Mouse (Mus musculus) liver, embryonic 16.5 days (tissue): ENCODE results near the gene Hgd. TPM values are rescaled to one million over a fixed set of nuclear protein-coding genes. Genes with fewer than 3 reads are reported as not detected.

Experiments
- ATAC-seq: fragments of 200-750 bp; cut with Nextera tagmentation; 2 replicates; pipeline ENCODE4 v1.8.0; 2017; ENCODE audit warnings: low read depth, mild to moderate bottlenecking, moderate number of reproducible peaks, moderate library complexity
- H3K27ac ChIP-seq: fragments of 300-500 bp; sonication (generic); 2 replicates; pipeline ENCODE4 v1.5.1; 2014; ENCODE audit warnings: mild to moderate bottlenecking, low read length
- H3K27me3 ChIP-seq: fragments of 300-500 bp; sonication (generic); 2 replicates; pipeline ENCODE4 v1.6.1; 2014; ENCODE audit warnings: low read depth, low read length, mixed read lengths; ENCODE audit not compliant: control insufficient read depth, insufficient read depth
- H3K36me3 ChIP-seq: fragments of 300-500 bp; sonication (generic); 2 replicates; pipeline ENCODE4 v1.6.1; 2014; ENCODE audit warnings: mild to moderate bottlenecking; ENCODE audit not compliant: control insufficient read depth, insufficient read depth
- H3K4me1 ChIP-seq: fragments of 300-500 bp; sonication (generic); 2 replicates; pipeline ENCODE4 v1.6.1; 2014; ENCODE audit warnings: low read depth, low read length, mixed read lengths; ENCODE audit not compliant: control insufficient read depth
- H3K4me2 ChIP-seq: fragments of 300-500 bp; sonication (generic); 2 replicates; pipeline ENCODE4 v1.6.1; 2014; ENCODE audit warnings: low read depth, low read length, mixed read lengths
- H3K4me3 ChIP-seq: fragments of 300-500 bp; sonication (generic); 2 replicates; pipeline ENCODE4 v1.5.1; 2014; ENCODE audit warnings: low read depth, mild to moderate bottlenecking, low read length
- H3K9ac ChIP-seq: fragments of 300-500 bp; sonication (generic); 2 replicates; pipeline ENCODE4 v1.6.1; 2014; ENCODE audit warnings: low read depth, low read length
- H3K9me3 ChIP-seq: fragments of 300-500 bp; sonication (generic); replicated peaks from 2 replicates; pipeline ENCODE4 v1.6.1; 2016; ENCODE audit warnings: low read length; ENCODE audit not compliant: control insufficient read depth
- WGBS: fragments of 180-500 bp; shearing (Covaris S2); extraction: QIAGEN DNeasy Blood & Tissue Kit; methylation state at CpG from one replicate; pipeline ENCODE4 v1.1.7; 2014; ENCODE audit not compliant: insufficient replicate concordance; 5-methylcytosine and 5-hydroxymethylcytosine counted together
- polyA plus RNA-seq: library from polyadenylated mRNA; unstranded; fragments of >200 nt; fragmentation: Nextera tagmentation; extraction: Ambion mirVana; gene quantifications from 2 replicates; pipeline ENCODE4 v1.2.1, GENCODE M21; 2015

Hgd gene
- polyA plus RNA-seq, 1 experiment from 2014 or later = 55.1 TPM

- Histone ChIP-seq H3K9me3 (peaks cover 3% of the 10 kb centered on the region), H3K27ac (no peak overlapping the region), H3K27me3 (no peaks in the 10 kb centered on the region), H3K9ac (no peak overlapping the region), H3K36me3 (no peaks in the 10 kb centered on the region), H3K4me2 (no peak overlapping the region), H3K4me1 (no peaks in the 10 kb centered on the region), H3K4me3 (no peak overlapping the region)
- WGBS = 82% methylated on average over 12 of the region's 12 CpGs
- ATAC-seq = no peak
These were observed 7.7 kb upstream of the Hgd start for GRCm38 (mm10) chr16:37572117-37572754.

- peaks cover 3% of the 10 kb centered on the region for H3K9me3 ChIP-seq
- no peak overlapping the region for H3K4me2 ChIP-seq
- no peak overlapping the region for H3K9ac ChIP-seq
- H3K4me3 ChIP-seq = no peak overlapping the region
- no peaks in the 10 kb centered on the region for H3K4me1 ChIP-seq
- H3K27ac ChIP-seq = no peak overlapping the region
- H3K36me3 ChIP-seq = no peaks in the 10 kb centered on the region
- H3K27me3 ChIP-seq = no peaks in the 10 kb centered on the region
- WGBS = 89% methylated on average over 5 of the region's 5 CpGs
- ATAC-seq = no peak
These were observed 6.9 kb upstream of the Hgd start for GRCm38 (mm10) chr16:37573061-37573460.

GRCm38 (mm10) chr16:37575325-37575724 lies 4.6 kb upstream of the Hgd start:
- no peak overlapping the region for H3K9ac ChIP-seq
- whole genome bisulfite sequencing = 45% methylated on average over 3 of the region's 3 CpGs
- H3K4me3 ChIP-seq = no peak overlapping the region
- H3K4me2 ChIP-seq = no peak overlapping the region
- ATAC-seq = no peak
- H3K4me1 ChIP-seq = no peaks in the 10 kb centered on the region; the same call in 1 of the 2 replicates
- no peaks in the 10 kb centered on the region for H3K27me3 ChIP-seq
- H3K36me3 ChIP-seq = no peaks in the 10 kb centered on the region
- H3K9me3 ChIP-seq = peaks cover 3% of the 10 kb centered on the region
- no peak overlapping the region for H3K27ac ChIP-seq

GRCm38 (mm10) chr16:37579591-37579990 lies 362 bp upstream of the Hgd start:
- H3K27ac ChIP-seq = peak overlapping the region; percentile 74
- H3K4me2 ChIP-seq = no peak overlapping the region
- ATAC-seq = no peak; the same call in 1 of the 2 replicates
- H3K27me3 ChIP-seq = no peaks in the 10 kb centered on the region
- H3K9me3 ChIP-seq = no peaks in the 10 kb centered on the region
- WGBS = 47% methylated on average over 1 of the region's 1 CpGs
- no peaks in the 10 kb centered on the region; the same call in 1 of the 2 replicates for H3K4me1 ChIP-seq
- H3K4me3 ChIP-seq = no peak overlapping the region
- H3K9ac ChIP-seq = no peak overlapping the region
- no peaks in the 10 kb centered on the region for H3K36me3 ChIP-seq

- peak overlapping the region; percentile 20; the same call in 1 of the 2 replicates for H3K9ac ChIP-seq
- no peaks in the 10 kb centered on the region for H3K9me3 ChIP-seq
- no peaks in the 10 kb centered on the region for H3K36me3 ChIP-seq
- H3K27ac ChIP-seq = peak overlapping the region; percentile 62
- no peaks in the 10 kb centered on the region; the same call in 1 of the 2 replicates for H3K4me1 ChIP-seq
- H3K4me3 ChIP-seq = peak overlapping the region; percentile 46
- H3K27me3 ChIP-seq = no peaks in the 10 kb centered on the region
- H3K4me2 ChIP-seq = peak overlapping the region; percentile 38
- no peak; the same call in 1 of the 2 replicates for ATAC-seq
- WGBS = 48% methylated on average over 4 of the region's 4 CpGs
These were observed 698 bp downstream of the Hgd start for GRCm38 (mm10) chr16:37580651-37581050.

GRCm38 (mm10) chr16:37581901-37582300 lies 1.9 kb downstream of the Hgd start:
- ATAC-seq = no peak
- Histone ChIP-seq H3K4me2 (peak overlapping the region; percentile 38), H3K4me3 (peak overlapping the region; percentile 46), H3K27ac (no peak overlapping the region), H3K4me1 (no peaks in the 10 kb centered on the region; the same call in 1 of the 2 replicates), H3K9ac (no peak overlapping the region), H3K27me3 (no peaks in the 10 kb centered on the region), H3K36me3 (no peaks in the 10 kb centered on the region), H3K9me3 (no peaks in the 10 kb centered on the region)
- WGBS = 59% methylated on average over 3 of the region's 3 CpGs

- H3K36me3 ChIP-seq = no peaks in the 10 kb centered on the region
- no peaks in the 10 kb centered on the region for H3K9me3 ChIP-seq
- H3K4me1 ChIP-seq = no peaks in the 10 kb centered on the region; the same call in 1 of the 2 replicates
- no peak overlapping the region for H3K9ac ChIP-seq
- H3K27ac ChIP-seq = peak overlapping the region; percentile 41; the same call in 1 of the 2 replicates
- no peak for ATAC-seq
- no peaks in the 10 kb centered on the region for H3K27me3 ChIP-seq
- H3K4me3 ChIP-seq = no peak overlapping the region
- 71% methylated on average over 3 of the region's 3 CpGs for WGBS
- no peak overlapping the region for H3K4me2 ChIP-seq
These were observed 3.4 kb downstream of the Hgd start for GRCm38 (mm10) chr16:37583306-37583705.

GRCm38 (mm10) chr16:37583801-37584200 lies 3.8 kb downstream of the Hgd start:
- H3K27me3 ChIP-seq = no peaks in the 10 kb centered on the region
- H3K27ac ChIP-seq = peak overlapping the region; percentile 84
- WGBS = 41% methylated on average over 6 of the region's 6 CpGs
- H3K4me3 ChIP-seq = peak overlapping the region; percentile 30; the same call in 1 of the 2 replicates
- peak overlapping the region; percentile 38 for H3K4me2 ChIP-seq
- no peak for ATAC-seq
- H3K4me1 ChIP-seq = no peaks in the 10 kb centered on the region; the same call in 1 of the 2 replicates
- H3K9me3 ChIP-seq = no peaks in the 10 kb centered on the region
- H3K36me3 ChIP-seq = no peaks in the 10 kb centered on the region
- no peak overlapping the region; the same call in 1 of the 2 replicates for H3K9ac ChIP-seq
